ENCODE assay signal across 14 mouse cellular contexts in genomic region chr6:72825762-72826161, GRCm38 (mm10). TPM values are rescaled to one million over a fixed set of nuclear protein-coding genes. Genes with fewer than 3 reads are reported as not detected.
DNase-seq lines count a peak whose midpoint lies in the region; ATAC-seq and TF ChIP-seq lines count a peak whose summit lies in the region.
"Had no signal": no experiment of that assay in that cellular context is flagged by ENCODE, and none has a peak within 500 bp of the region (broad histone marks: within the 10 kb centered on the region; RNA-seq: fewer than 3 reads in every experiment).

No protein-coding gene starts in this region.

- H3K27ac ChIP-seq in forebrain, embryonic 13.5 days: no peak overlapping the region
- H3K27ac ChIP-seq in forebrain, embryonic 16.5 days (ENCODE audit: low read length): no peak overlapping the region
- H3K27ac ChIP-seq in CH12.LX (ENCODE audit: insufficient read depth, low read depth): no peak overlapping the region
- H3K27ac ChIP-seq in hindbrain, embryonic 11.5 days (ENCODE audit: low read depth, low read length): no peak overlapping the region
- H3K27ac ChIP-seq in limb, embryonic 13.5 days: no peak overlapping the region
- H3K27ac ChIP-seq: embryonic facial prominence, embryonic 15.5 days; liver, embryonic 13.5 days had no signal

- peak overlapping the region; percentile 55 for H3K4me2 ChIP-seq in forebrain, embryonic 13.5 days
- no peak overlapping the region for H3K4me2 ChIP-seq in forebrain, embryonic 16.5 days (ENCODE audit: low read length)
- no peak overlapping the region for H3K4me2 ChIP-seq in CH12.LX (ENCODE audit: insufficient read depth, low read depth, poor library complexity, severe bottlenecking)
- H3K4me2 ChIP-seq in hindbrain, embryonic 11.5 days (replicated peaks; ENCODE audit: low read depth, low read length): 0 out of 2 replicates have a peak overlapping the region, but pooled peaks have one; percentile 25
- H3K4me2 ChIP-seq in limb, embryonic 13.5 days (replicated peaks): peak overlapping the region; percentile 61

- no peak overlapping the region; the same call in 1 of the 2 replicates for H3K4me3 ChIP-seq in forebrain, embryonic 13.5 days
- no peak overlapping the region for H3K4me3 ChIP-seq in forebrain, embryonic 16.5 days (replicated peaks; ENCODE audit: low read length)
- no peak overlapping the region for H3K4me3 ChIP-seq in CH12.LX (replicated peaks in 1 of 3; ENCODE audit: low read depth in 2 of 3, low read length in 2 of 3, poor library complexity in 1 of 3)
- H3K4me3 ChIP-seq in hindbrain, embryonic 11.5 days (ENCODE audit: low read depth, low read length): no peak overlapping the region
- H3K4me3 ChIP-seq in limb, embryonic 13.5 days: no peak overlapping the region

- H3K79me2 ChIP-seq in CH12.LX (replicated peaks; ENCODE audit: control insufficient read depth, extremely low read depth, insufficient read depth, poor library complexity, severe bottlenecking): no peaks in the 10 kb centered on the region

- H3K9ac ChIP-seq in forebrain, embryonic 13.5 days: no peak overlapping the region
- H3K9ac ChIP-seq in forebrain, embryonic 16.5 days (replicated peaks; ENCODE audit: low read depth, low read length): no peak overlapping the region
- H3K9ac ChIP-seq in CH12.LX (ENCODE audit: insufficient read depth, low read depth): no peak overlapping the region
- no peak overlapping the region for H3K9ac ChIP-seq in hindbrain, embryonic 11.5 days (ENCODE audit: low read depth, low read length)
- H3K9ac ChIP-seq in limb, embryonic 13.5 days: peak overlapping the region; percentile 55; the same call in 1 of the 2 replicates

- 41% methylated on average over 9 of the region's 9 CpGs for WGBS in forebrain, embryonic 13.5 days
- WGBS in forebrain, embryonic 16.5 days: 45% methylated on average over 9 of the region's 9 CpGs
- WGBS in hindbrain, embryonic 11.5 days: 52% methylated on average over 9 of the region's 9 CpGs
- 42% methylated on average over 9 of the region's 9 CpGs for WGBS in limb, embryonic 13.5 days

- no peak for TF ChIP-seq EP300 in CH12.LX (IDR thresholded peaks at IDR 0.05; ENCODE audit: low read length)

- ATAC-seq in forebrain, embryonic 13.5 days: no peak
- no peak for ATAC-seq in forebrain, embryonic 16.5 days
- ATAC-seq in hindbrain, embryonic 11.5 days (ENCODE audit: low FRiP score): peak; percentile 39; the same call in 1 of the 2 replicates
- no peak for ATAC-seq in limb, embryonic 13.5 days (ENCODE audit: low FRiP score, low read depth)
- ATAC-seq: lung, postnatal 0 days had no signal

- no peaks in the 10 kb centered on the region for H3K9me3 ChIP-seq in forebrain, embryonic 13.5 days (replicated peaks)
- H3K9me3 ChIP-seq in forebrain, embryonic 16.5 days (ENCODE audit: control insufficient read depth, low read length): no peaks in the 10 kb centered on the region
- H3K9me3 ChIP-seq in CH12.LX (replicated peaks; ENCODE audit: low read length): peaks cover 3% of the 10 kb centered on the region
- H3K9me3 ChIP-seq in hindbrain, embryonic 11.5 days (ENCODE audit: control insufficient read depth, low read length): no peaks in the 10 kb centered on the region
- H3K9me3 ChIP-seq in limb, embryonic 13.5 days: no peaks in the 10 kb centered on the region
- H3K9me3 ChIP-seq: embryonic facial prominence, embryonic 15.5 days; liver, embryonic 13.5 days had no signal

- H3K36me3 ChIP-seq in forebrain, embryonic 13.5 days (ENCODE audit: poor library complexity, severe bottlenecking): no peaks in the 10 kb centered on the region
- no peaks in the 10 kb centered on the region for H3K36me3 ChIP-seq in forebrain, embryonic 16.5 days (ENCODE audit: control insufficient read depth, insufficient read depth)
- no peaks in the 10 kb centered on the region for H3K36me3 ChIP-seq in CH12.LX (replicated peaks in 1 of 2; ENCODE audit: control insufficient read depth in 1 of 2, insufficient read depth in 1 of 2, low read length in 1 of 2)
- H3K36me3 ChIP-seq in hindbrain, embryonic 11.5 days (ENCODE audit: control insufficient read depth, insufficient read depth, low read length): no peaks in the 10 kb centered on the region
- no peaks in the 10 kb centered on the region for H3K36me3 ChIP-seq in limb, embryonic 13.5 days
- H3K36me3 ChIP-seq: embryonic facial prominence, embryonic 15.5 days; liver, embryonic 13.5 days had no signal

- H3K4me1 ChIP-seq in forebrain, embryonic 13.5 days: peaks cover 10% of the 10 kb centered on the region
- H3K4me1 ChIP-seq in forebrain, embryonic 16.5 days (replicated peaks; ENCODE audit: control insufficient read depth, insufficient read depth, low read length): peaks cover 11% of the 10 kb centered on the region
- H3K4me1 ChIP-seq in CH12.LX (ENCODE audit: control insufficient read depth in 1 of 2, insufficient read depth in 2 of 2): no peaks in the 10 kb centered on the region
- no peaks in the 10 kb centered on the region; the same call in 1 of the 2 replicates for H3K4me1 ChIP-seq in hindbrain, embryonic 11.5 days (replicated peaks; ENCODE audit: control insufficient read depth, insufficient read depth, low read length)
- H3K4me1 ChIP-seq in limb, embryonic 13.5 days: peaks cover 11% of the 10 kb centered on the region

- H3K27me3 ChIP-seq in forebrain, embryonic 13.5 days: peaks cover 4% of the 10 kb centered on the region; the same call in 1 of the 2 replicates
- 0 out of 2 replicates have a peak, but pooled peaks cover 3% of the 10 kb centered on the region for H3K27me3 ChIP-seq in forebrain, embryonic 16.5 days (replicated peaks; ENCODE audit: control insufficient read depth, insufficient read depth, low read length)
- H3K27me3 ChIP-seq in CH12.LX (replicated peaks): no peaks in the 10 kb centered on the region
- no peaks in the 10 kb centered on the region for H3K27me3 ChIP-seq in hindbrain, embryonic 11.5 days (ENCODE audit: control insufficient read depth, insufficient read depth, low read length)
- H3K27me3 ChIP-seq in limb, embryonic 13.5 days: peaks cover 12% of the 10 kb centered on the region; the same call in 1 of the 2 replicates
- H3K27me3 ChIP-seq: embryonic facial prominence, embryonic 15.5 days had no signal

- TF ChIP-seq POLR2A in CH12.LX (IDR thresholded peaks at IDR 0.05; ENCODE audit: low read depth, low read length): no peak

- no peak for TF ChIP-seq RAD21 in CH12.LX (IDR thresholded peaks at IDR 0.05; ENCODE audit: low read depth, low read length)

- no peak for TF ChIP-seq CTCF in CH12.LX (conservative IDR thresholded peaks at IDR 0.05 in 1 of 2, IDR thresholded peaks at IDR 0.05 in 1 of 2; ENCODE audit: low read depth in 2 of 2, low read length in 2 of 2)

- dilution Hi-C loops in CH12.LX (cut with MboI; ENCODE audit: extremely low pct_ligation_motif_present, extremely low pct_unique_long_range_greater_than_20kb, low sequenced_read_pairs): no loop called here

- no peak for DNase-seq in CH12.LX (ENCODE audit: extremely low read depth)
- DNase-seq in hindbrain, embryonic 11.5 days (ENCODE audit: low spot score): no peak
- DNase-seq in retina, embryonic 14.5 days (ENCODE audit: low spot score): no peak
- DNase-seq in embryo, embryonic 10.5 days (ENCODE audit: low spot score): no peak
- DNase-seq in lung, postnatal 10 days: no peak
- DNase-seq: adrenal gland, postnatal 10 days; kidney, adult 9 months; liver, embryonic 13.5 days; right cerebral cortex, adult 18-20 months had no signal

- in situ Hi-C loops in CH12.LX (cut with MboI; ENCODE audit: low pct_ligation_motif_present, low pct_unique_long_range_greater_than_20kb, low sequenced_read_pairs): loop anchor here (25.0 kb wide), 2 partner anchors 337 to 413 kb away; partner anchors contain the start of gene Ggcx

TF ChIP-seq in CH12.LX, 34 proteins besides CTCF, POLR2A, EP300 and RAD21:
- TF ChIP-seq POLR2AphosphoS2 (IDR thresholded peaks at IDR 0.05; ENCODE audit: low read depth, low read length) (no peak), ZNF384 (IDR thresholded peaks at IDR 0.05; ENCODE audit: low read depth, low read length) (peak; percentile 46)

RNA-seq across cellular contexts. Expression of gene Tcf7l1, which starts 36.7 kb away (rescaled TPM):
- polyA plus RNA-seq in forebrain, embryonic 13.5 days (2015; fragmentation: Nextera tagmentation; extraction: Ambion mirVana): 13.5 and 13.8 TPM in 2 replicates
- polyA plus RNA-seq in forebrain, embryonic 16.5 days (2015; fragmentation: Nextera tagmentation; extraction: Ambion mirVana): 4.8 and 6.2 TPM in 2 replicates
- total RNA-seq in CH12.LX (2012; rRNA removed) (0.13 and 0.21 TPM in 2 replicates), CH12.LX (2014; rRNA removed) (0.47 and 0.53 TPM in 2 replicates)
- polyA plus RNA-seq in CH12.LX (2012; ENCODE audit: insufficient read length, low read depth): 6.3 and 9.9 TPM in 2 replicates
- 15.2 and 17.0 TPM in 2 replicates for polyA plus RNA-seq in hindbrain, embryonic 11.5 days (2014; fragmentation: Nextera tagmentation; extraction: Ambion mirVana)
- polyA plus RNA-seq in limb, embryonic 13.5 days (2015; fragmentation: Nextera tagmentation; extraction: Ambion mirVana): 46.8 and 47.3 TPM in 2 replicates

Comparison
In these comparisons a context has a peak if more than half of its experiments do, and no peak if none do; other contexts are left out.
1. H3K4me2 ChIP-seq: peak in forebrain, embryonic 13.5 days (single experiment), hindbrain, embryonic 11.5 days (single experiment) and limb, embryonic 13.5 days (single experiment); none in forebrain, embryonic 16.5 days (single experiment) and CH12.LX (single experiment).